Mouse (Mus musculus): Measurements from ENCODE around the gene Ppa1.
A peak's percentile ranks its signal among the peaks of the same experiment; 100 is the strongest.
"Not testable (repeated sequence)": the region's sequence is repeated elsewhere in the genome, so short reads cannot be mapped to it uniquely, and the experiment has no call there.

Ppa1 gene

GRCm38 (mm10) chr10:61647790-61648736, at the start of gene Ppa1:
Gene Ppa1 (plus strand): TSS chr10:61648552.
- DNase-seq = peak; percentile 94

- no peak for DNase-seq
Observed at GRCm38 (mm10) chr10:61599556-61600114, 48.7 kb upstream of the Ppa1 start.

DNA sequence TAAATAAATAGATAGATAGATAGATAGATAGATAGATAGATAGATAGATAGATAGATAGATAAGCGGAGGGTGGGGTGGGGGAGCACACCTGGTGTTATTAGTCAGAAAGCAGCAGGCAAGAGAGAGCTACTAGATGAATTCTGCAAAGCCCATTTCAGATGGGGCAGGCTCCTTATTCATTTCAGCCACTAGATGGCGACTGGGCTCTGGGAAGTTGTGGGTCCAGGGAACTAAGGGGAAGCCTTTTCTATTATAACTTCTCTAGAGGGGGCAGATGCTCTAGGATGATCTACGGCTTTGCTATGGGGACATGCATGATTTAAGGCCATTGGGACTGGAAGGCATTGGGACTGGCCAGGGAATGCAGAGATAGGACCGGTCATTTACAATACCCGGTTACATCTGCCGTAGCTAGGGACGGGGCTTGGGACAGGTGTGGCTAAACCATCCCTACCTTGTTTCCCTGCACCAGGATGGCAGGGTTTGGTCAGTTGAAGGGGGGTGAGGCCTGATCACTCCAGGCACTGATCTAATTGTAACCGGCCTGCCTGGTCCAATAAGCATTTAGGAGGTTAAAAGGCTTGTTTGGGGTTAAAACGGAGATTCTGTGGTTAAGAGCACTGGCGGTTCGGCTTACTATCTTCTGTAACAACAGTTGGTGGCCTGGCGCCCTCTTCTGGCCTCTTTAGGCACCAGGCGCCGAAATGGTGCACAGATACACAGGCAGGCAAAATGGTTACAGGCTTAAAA, 45.9 kb upstream of the Ppa1 start:
- DNase-seq = peak; percentile 84

GRCm38 (mm10) chr10:61604376-61605065, 43.8 kb upstream of the Ppa1 start:
- DNase-seq = no peak

- DNase-seq = not testable (repeated sequence)
Observed at GRCm38 (mm10) chr10:61605381-61605780, 43.0 kb upstream of the Ppa1 start.

DNA sequence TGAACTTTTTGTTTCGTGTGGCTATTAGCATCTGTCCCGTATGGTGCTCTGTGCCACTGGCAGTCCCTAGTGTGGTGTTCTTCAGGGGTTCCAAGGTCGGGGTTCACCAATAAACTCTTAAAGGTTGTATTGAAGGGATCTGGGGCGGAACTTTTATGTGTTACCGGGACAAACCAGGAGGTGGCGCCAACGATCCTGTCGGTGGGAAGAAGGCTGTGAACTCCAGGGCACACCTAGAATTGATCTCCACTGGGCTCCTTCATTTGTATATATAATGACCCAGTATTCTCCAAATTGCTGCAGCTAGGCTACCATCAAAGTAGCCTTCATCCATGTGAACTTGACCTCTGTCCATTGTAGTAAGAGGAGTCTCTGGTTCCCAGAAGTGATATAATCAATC, 42.5 kb upstream of the Ppa1 start:
- DNase-seq = peak; percentile 76

DNA sequence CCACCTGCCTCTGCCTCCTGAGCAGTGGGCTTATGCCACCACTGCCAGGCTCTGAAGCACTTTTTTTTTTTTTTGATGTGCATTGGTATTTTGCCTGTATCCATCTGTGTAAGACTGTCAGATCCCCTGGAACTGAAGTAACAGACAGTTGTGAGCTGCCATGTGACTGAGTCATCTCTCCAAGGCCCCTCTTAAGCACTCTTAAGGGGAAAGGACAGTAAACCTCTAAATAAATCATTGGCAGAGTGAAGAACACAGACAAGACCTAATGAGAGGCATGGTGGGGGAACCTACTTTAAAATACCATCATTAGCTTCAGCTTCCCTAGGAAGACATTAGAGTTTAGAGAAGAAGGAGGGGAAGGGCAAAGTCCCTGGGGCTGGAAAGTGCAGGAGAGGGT, 40.1 kb upstream of the Ppa1 start:
- DNase-seq = no peak

DNA sequence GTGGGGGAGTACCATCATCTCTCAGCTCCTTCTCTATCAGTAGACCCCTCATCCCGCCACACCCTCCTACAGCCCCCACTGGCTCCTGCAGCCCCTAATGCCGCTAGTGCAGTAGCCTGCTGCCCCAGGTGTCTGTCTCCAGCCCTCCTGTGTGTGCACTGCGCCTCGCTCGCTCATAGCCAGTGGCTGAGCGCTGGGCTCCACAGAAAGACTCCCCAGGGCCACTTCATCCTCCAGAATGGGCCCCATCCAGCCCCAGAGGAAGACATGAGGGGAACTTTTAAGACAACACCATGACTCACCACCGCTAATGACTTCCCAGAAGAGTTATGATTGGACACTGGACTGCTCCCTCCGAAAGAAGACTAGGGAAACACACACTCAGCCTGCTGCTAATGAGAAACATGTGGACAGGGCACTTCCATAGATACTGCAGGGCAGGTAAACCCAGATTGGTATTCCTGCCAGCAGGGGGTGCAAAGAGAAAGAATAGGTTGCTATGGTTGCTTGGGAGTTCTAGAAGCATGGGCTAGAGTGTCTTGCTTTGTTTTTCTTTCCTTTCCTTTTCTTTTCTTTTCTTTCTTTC, 37.6 kb upstream of the Ppa1 start:
- DNase-seq = peak; percentile 65

- DNase-seq = no peak
Observed at GRCm38 (mm10) chr10:61614311-61614710, 34.0 kb upstream of the Ppa1 start.

GRCm38 (mm10) chr10:61618528-61618927, 29.8 kb upstream of the Ppa1 start:
- DNase-seq = no peak

DNA sequence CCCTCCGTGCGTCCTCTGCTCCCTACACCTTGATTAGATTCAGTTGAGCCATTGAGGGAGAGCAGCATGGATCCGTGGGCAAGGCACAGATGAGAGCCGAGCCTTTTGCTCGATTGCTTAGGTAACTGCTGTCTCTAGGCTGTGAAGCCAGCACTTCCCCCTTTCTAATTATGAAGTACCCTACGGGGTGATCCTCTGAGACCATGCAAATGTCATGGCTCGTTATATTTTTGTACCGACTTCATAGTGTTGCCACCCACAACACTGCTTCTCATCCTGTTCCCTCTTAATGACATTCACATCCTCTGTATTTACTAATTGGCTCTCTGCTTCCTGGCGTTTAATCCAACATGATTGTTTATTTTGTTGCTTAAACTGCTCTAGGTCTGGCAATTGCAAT, 26.7 kb upstream of the Ppa1 start:
- DNase-seq = no peak

DNA sequence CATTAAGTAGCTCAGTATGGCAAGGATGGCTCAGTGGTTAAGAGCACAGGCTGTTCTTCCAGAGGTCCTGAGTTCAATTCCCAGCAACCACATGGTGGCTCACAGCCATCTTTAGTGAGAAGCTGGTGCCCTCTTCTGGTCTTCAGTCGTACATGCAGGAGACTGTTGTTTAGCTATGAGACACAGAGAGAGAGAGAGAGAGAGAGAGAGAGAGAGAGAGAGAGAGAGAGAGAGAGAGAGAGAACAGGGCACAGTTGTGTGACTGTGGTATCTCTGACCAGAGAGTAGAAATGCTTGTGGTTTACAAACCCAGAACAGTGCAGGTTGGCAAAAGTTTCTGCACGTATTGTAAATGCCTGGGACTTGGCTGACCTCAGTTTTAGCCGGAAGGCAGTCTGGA, 24.5 kb upstream of the Ppa1 start:
- not testable (repeated sequence) for DNase-seq

- no peak for DNase-seq
Observed at GRCm38 (mm10) chr10:61624771-61625170, 23.6 kb upstream of the Ppa1 start.

GRCm38 (mm10) chr10:61625381-61626257, 22.7 kb upstream of the Ppa1 start:
- DNase-seq = peak; percentile 19

DNA sequence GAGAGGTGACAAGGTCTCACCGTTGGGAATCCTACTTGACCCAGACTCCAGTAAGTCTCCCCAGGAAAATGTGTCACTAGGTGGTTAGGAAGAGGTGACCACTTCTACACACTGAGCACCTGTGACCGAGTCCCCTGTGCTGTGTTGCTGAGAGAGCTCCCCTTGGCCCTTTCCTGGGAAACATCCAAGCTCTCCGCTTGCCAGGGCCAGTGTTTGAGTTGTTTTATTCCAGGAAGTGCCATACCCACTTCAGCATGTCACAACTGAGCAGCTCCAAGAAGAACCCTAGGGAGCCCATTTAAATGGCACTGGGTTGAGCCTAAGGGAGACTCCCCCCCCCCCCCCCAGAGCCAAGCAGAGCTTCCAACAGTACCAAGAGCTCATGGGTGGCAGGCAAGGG, 21.8 kb upstream of the Ppa1 start:
- no peak for DNase-seq

- peak; percentile 35 for DNase-seq
Observed at GRCm38 (mm10) chr10:61627195-61627937, 21.0 kb upstream of the Ppa1 start.

DNA sequence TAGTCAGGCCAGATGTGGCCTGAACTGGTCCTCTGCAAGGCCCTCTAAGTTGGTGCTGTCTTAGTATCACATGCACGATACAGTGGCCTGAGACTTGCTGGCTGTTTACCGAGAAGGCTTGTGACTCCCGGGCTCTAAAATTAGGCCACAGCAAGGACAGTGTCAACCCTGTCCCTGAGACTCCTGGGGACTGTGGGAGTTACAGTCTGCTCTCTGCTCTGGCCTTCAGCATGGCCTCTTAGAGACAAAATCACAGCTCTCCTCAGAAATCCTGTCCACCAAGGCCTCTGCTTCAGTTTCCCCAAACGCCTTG, 20.5 kb upstream of the Ppa1 start:
- no peak for DNase-seq

GRCm38 (mm10) chr10:61632445-61632844, 15.9 kb upstream of the Ppa1 start:
- DNase-seq = no peak

DNA sequence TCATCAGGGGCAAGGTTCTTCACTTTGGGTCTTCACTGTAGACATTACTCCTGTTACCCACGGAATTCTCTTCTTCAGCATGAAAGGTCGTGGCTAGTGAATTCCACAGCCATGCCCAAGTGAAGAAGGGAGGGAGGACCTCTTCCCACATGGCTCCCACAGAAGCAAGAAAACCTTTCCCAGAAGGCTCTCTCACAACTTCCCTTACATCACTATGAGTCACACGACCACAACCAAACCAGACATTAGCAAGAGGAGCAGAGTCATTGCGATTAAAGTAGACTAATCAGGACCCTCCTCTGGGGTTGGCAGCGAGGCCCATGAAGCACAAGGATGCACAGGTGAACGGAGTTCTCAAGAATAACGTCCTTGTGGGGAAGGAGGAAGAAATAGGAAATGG, 11.3 kb upstream of the Ppa1 start:
- no peak for DNase-seq

- no peak for DNase-seq
Observed at GRCm38 (mm10) chr10:61640363-61640762, 8.0 kb upstream of the Ppa1 start.

- no peak for DNase-seq
Observed at GRCm38 (mm10) chr10:61646557-61646956, 1.8 kb upstream of the Ppa1 start.

All from kidney, postnatal 10 days (tissue).